Mouse (Mus musculus) hindbrain, embryonic 15.5 days (tissue): ENCODE measurements around the gene Hacd2. TPM values are rescaled to one million over a fixed set of nuclear protein-coding genes. Genes with fewer than 3 reads are reported as not detected.

ENCODE experiments used
- ATAC-seq: fragments of 200-750 bp; cut with Nextera tagmentation; 2 replicates; pipeline ENCODE4 v1.8.0; 2017; ENCODE audit warnings: low read depth, moderate number of reproducible peaks, moderate TSS enrichment; ENCODE audit not compliant: low FRiP score
- H3K27ac ChIP-seq: fragments of 300-500 bp; sonication (generic); replicated peaks from 2 replicates; pipeline ENCODE4 v1.5.1; 2015; ENCODE audit warnings: mild to moderate bottlenecking, inconsistent platforms
- H3K27me3 ChIP-seq: fragments of 300-500 bp; sonication (generic); 2 replicates; pipeline ENCODE4 v1.6.1; 2015; ENCODE audit warnings: control low read depth, inconsistent platforms
- H3K36me3 ChIP-seq: fragments of 300-500 bp; sonication (generic); 2 replicates; pipeline ENCODE4 v1.6.1; 2015; ENCODE audit warnings: control low read depth, inconsistent platforms
- H3K4me1 ChIP-seq: fragments of 300-500 bp; sonication (generic); replicated peaks from 2 replicates; pipeline ENCODE4 v1.6.1; 2015; ENCODE audit warnings: control low read depth, inconsistent platforms
- H3K4me2 ChIP-seq: fragments of 300-500 bp; sonication (generic); 2 replicates; pipeline ENCODE4 v1.6.1; 2015; ENCODE audit warnings: moderate library complexity, mild to moderate bottlenecking, inconsistent platforms
- H3K4me3 ChIP-seq: fragments of 300-500 bp; sonication (generic); 2 replicates; pipeline ENCODE4 v1.5.1; 2015; ENCODE audit warnings: mild to moderate bottlenecking, inconsistent platforms
- H3K9ac ChIP-seq: fragments of 300-500 bp; sonication (generic); 2 replicates; pipeline ENCODE4 v1.6.1; 2015; ENCODE audit warnings: inconsistent platforms
- H3K9me3 ChIP-seq: fragments of 300-500 bp; sonication (generic); 2 replicates; pipeline ENCODE4 v1.6.1; 2016; ENCODE audit warnings: control low read depth, inconsistent platforms
- WGBS: fragments of 180-500 bp; shearing (Covaris S2); methylation state at CpG from one replicate; pipeline ENCODE4 v1.1.7; 2015; 5-methylcytosine and 5-hydroxymethylcytosine counted together
- polyA plus RNA-seq: library from polyadenylated mRNA; unstranded; fragments of >200 nt; fragmentation: Nextera tagmentation; extraction: Ambion mirVana; gene quantifications from 2 replicates; pipeline ENCODE4 v1.2.1, GENCODE M21; 2015

Hacd2 gene
- polyA plus RNA-seq, 1 experiment from 2014 or later = 50.9 TPM

- Histone ChIP-seq H3K4me3 (no peak overlapping the region), H3K4me2 (no peak overlapping the region), H3K9me3 (no peaks in the 10 kb centered on the region), H3K27me3 (no peaks in the 10 kb centered on the region), H3K9ac (no peak overlapping the region), H3K27ac (no peak overlapping the region), H3K36me3 (no peaks in the 10 kb centered on the region), H3K4me1 (0 out of 2 replicates have a peak, but pooled peaks cover 4% of the 10 kb centered on the region)
- 86% methylated on average over 10 of the region's 10 CpGs for WGBS
- no peak for ATAC-seq
Observed at GRCm38 (mm10) chr16:34993694-34994330, 28.4 kb upstream of the Hacd2 start.

- Histone ChIP-seq H3K36me3 (no peaks in the 10 kb centered on the region), H3K4me1 (0 out of 2 replicates have a peak, but pooled peaks cover 4% of the 10 kb centered on the region), H3K27ac (no peak overlapping the region), H3K4me2 (no peak overlapping the region), H3K9ac (no peak overlapping the region), H3K4me3 (no peak overlapping the region), H3K27me3 (no peaks in the 10 kb centered on the region), H3K9me3 (no peaks in the 10 kb centered on the region)
- no peak for ATAC-seq
- 60% methylated on average over 9 of the region's 9 CpGs for WGBS
Observed at GRCm38 (mm10) chr16:34994641-34995141, 27.5 kb upstream of the Hacd2 start.

- WGBS = 42% methylated on average over 5 of the region's 5 CpGs
- no peaks in the 10 kb centered on the region for H3K36me3 ChIP-seq
Observed at GRCm38 (mm10) chr16:34996133-34996532, 26.1 kb upstream of the Hacd2 start.

GRCm38 (mm10) chr16:34997052-34997451 lies 25.2 kb upstream of the Hacd2 start:
- WGBS = 61% methylated on average over 4 of the region's 4 CpGs
- no peak overlapping the region for H3K4me2 ChIP-seq
- H3K27ac ChIP-seq = no peak overlapping the region
- ATAC-seq = no peak
- no peak overlapping the region for H3K9ac ChIP-seq
- no peaks in the 10 kb centered on the region for H3K9me3 ChIP-seq
- H3K36me3 ChIP-seq = no peaks in the 10 kb centered on the region
- H3K4me1 ChIP-seq = peaks cover 22% of the 10 kb centered on the region
- no peaks in the 10 kb centered on the region for H3K27me3 ChIP-seq
- H3K4me3 ChIP-seq = no peak overlapping the region

More at GRCm38 (mm10) chr16:34996133-34996532, 26.1 kb upstream of the Hacd2 start:
- Histone ChIP-seq H3K27ac (no peak overlapping the region), H3K4me2 (no peak overlapping the region), H3K4me1 (peaks cover 18% of the 10 kb centered on the region), H3K4me3 (no peak overlapping the region), H3K27me3 (no peaks in the 10 kb centered on the region), H3K9ac (no peak overlapping the region), H3K9me3 (no peaks in the 10 kb centered on the region)
- no peak for ATAC-seq

- H3K27ac ChIP-seq = no peak overlapping the region
- 72% methylated on average over 10 of the region's 10 CpGs for WGBS
- ATAC-seq = no peak
- H3K36me3 ChIP-seq = no peaks in the 10 kb centered on the region
- H3K9ac ChIP-seq = no peak overlapping the region
- H3K4me2 ChIP-seq = no peak overlapping the region
- H3K4me1 ChIP-seq = peaks cover 22% of the 10 kb centered on the region
- H3K27me3 ChIP-seq = no peaks in the 10 kb centered on the region
- H3K4me3 ChIP-seq = no peak overlapping the region
- no peaks in the 10 kb centered on the region for H3K9me3 ChIP-seq
Observed at GRCm38 (mm10) chr16:34997576-34997975, 24.7 kb upstream of the Hacd2 start.

- no peaks in the 10 kb centered on the region for H3K9me3 ChIP-seq
- H3K4me2 ChIP-seq = no peak overlapping the region
- no peak overlapping the region for H3K9ac ChIP-seq
- no peak overlapping the region for H3K4me3 ChIP-seq
- no peaks in the 10 kb centered on the region for H3K27me3 ChIP-seq
- ATAC-seq = no peak
- 73% methylated on average over 3 of the region's 3 CpGs for WGBS
- H3K27ac ChIP-seq = no peak overlapping the region
- H3K36me3 ChIP-seq = no peaks in the 10 kb centered on the region
- peaks cover 22% of the 10 kb centered on the region for H3K4me1 ChIP-seq
Observed at GRCm38 (mm10) chr16:34999016-34999415, 23.2 kb upstream of the Hacd2 start.

- no peaks in the 10 kb centered on the region for H3K36me3 ChIP-seq
- no peak for ATAC-seq
- WGBS = 44% methylated on average over 11 of the region's 11 CpGs
- peaks cover 22% of the 10 kb centered on the region for H3K4me1 ChIP-seq
- H3K4me3 ChIP-seq = 0 out of 2 replicates have a peak overlapping the region, but pooled peaks have one; percentile 4
- H3K27ac ChIP-seq = no peak overlapping the region
- H3K4me2 ChIP-seq = peak overlapping the region; percentile 47
- H3K9ac ChIP-seq = no peak overlapping the region
- H3K9me3 ChIP-seq = no peaks in the 10 kb centered on the region
- H3K27me3 ChIP-seq = no peaks in the 10 kb centered on the region
Observed at GRCm38 (mm10) chr16:34999986-35000385, 22.2 kb upstream of the Hacd2 start.

- no peaks in the 10 kb centered on the region for H3K27me3 ChIP-seq
- ATAC-seq = 0 out of 2 replicates have a peak, but pooled peaks have one; percentile 12
- peak overlapping the region; percentile 22; the same call in 1 of the 2 replicates for H3K9ac ChIP-seq
- 4% methylated on average over 10 of the region's 10 CpGs for WGBS
- H3K36me3 ChIP-seq = no peaks in the 10 kb centered on the region
- no peaks in the 10 kb centered on the region for H3K9me3 ChIP-seq
- H3K4me3 ChIP-seq = 0 out of 2 replicates have a peak overlapping the region, but pooled peaks have one; percentile 1
- H3K4me2 ChIP-seq = peak overlapping the region; percentile 47
- H3K4me1 ChIP-seq = peaks cover 19% of the 10 kb centered on the region
- no peak overlapping the region for H3K27ac ChIP-seq
Observed at GRCm38 (mm10) chr16:35000923-35001560, 21.2 kb upstream of the Hacd2 start.

GRCm38 (mm10) chr16:35004356-35004755 lies 17.9 kb upstream of the Hacd2 start:
- H3K27ac ChIP-seq = no peak overlapping the region
- H3K9ac ChIP-seq = no peak overlapping the region
- H3K4me3 ChIP-seq = no peak overlapping the region
- no peak overlapping the region for H3K4me2 ChIP-seq
- no peaks in the 10 kb centered on the region for H3K36me3 ChIP-seq
- WGBS = 84% methylated on average over 5 of the region's 5 CpGs
- H3K9me3 ChIP-seq = no peaks in the 10 kb centered on the region
- ATAC-seq = no peak
- H3K27me3 ChIP-seq = no peaks in the 10 kb centered on the region
- H3K4me1 ChIP-seq = peaks cover 18% of the 10 kb centered on the region

GRCm38 (mm10) chr16:35004756-35005155 lies 17.5 kb upstream of the Hacd2 start:
- Histone ChIP-seq H3K4me2 (no peak overlapping the region), H3K9ac (no peak overlapping the region), H3K4me3 (no peak overlapping the region), H3K4me1 (peaks cover 18% of the 10 kb centered on the region), H3K36me3 (no peaks in the 10 kb centered on the region), H3K27me3 (no peaks in the 10 kb centered on the region), H3K9me3 (no peaks in the 10 kb centered on the region), H3K27ac (no peak overlapping the region)
- WGBS = 90% methylated on average over 2 of the region's 2 CpGs
- ATAC-seq = no peak

GRCm38 (mm10) chr16:35006251-35006650 lies 16.0 kb upstream of the Hacd2 start:
- H3K9ac ChIP-seq = no peak overlapping the region
- ATAC-seq = no peak
- no peaks in the 10 kb centered on the region for H3K9me3 ChIP-seq
- no peaks in the 10 kb centered on the region for H3K27me3 ChIP-seq
- H3K27ac ChIP-seq = no peak overlapping the region
- H3K4me2 ChIP-seq = no peak overlapping the region
- H3K36me3 ChIP-seq = no peaks in the 10 kb centered on the region
- WGBS = 85% methylated on average over 5 of the region's 5 CpGs
- peaks cover 3% of the 10 kb centered on the region for H3K4me1 ChIP-seq
- H3K4me3 ChIP-seq = no peak overlapping the region

- no peaks in the 10 kb centered on the region for H3K27me3 ChIP-seq
- H3K9me3 ChIP-seq = no peaks in the 10 kb centered on the region
- ATAC-seq = no peak
- no peak overlapping the region for H3K27ac ChIP-seq
- no peak overlapping the region for H3K4me2 ChIP-seq
- no peaks in the 10 kb centered on the region for H3K36me3 ChIP-seq
- WGBS = 50% methylated on average over 1 of the region's 1 CpGs
- no peaks in the 10 kb centered on the region for H3K4me1 ChIP-seq
- H3K4me3 ChIP-seq = no peak overlapping the region
- no peak overlapping the region for H3K9ac ChIP-seq
Observed at GRCm38 (mm10) chr16:35007361-35007760, 14.9 kb upstream of the Hacd2 start.
